Mouse (Mus musculus) cerebellum, postnatal 4 days (tissue): ENCODE measurements at regions not wholly inside any gene's neighbourhood (a gene's known extent, or its start where the extent isn't known, plus 50 kb on each side); places are given as distances from the start of the nearest gene placed in this dataset.

Experiments
- DNase-seq, 2 experiments: peaks; one replicate each; pipeline ENCODE4 v3.0.0; 2022; ENCODE audit warnings: low spot score in 2 of 2, mixed read lengths in 1 of 2

DNA sequence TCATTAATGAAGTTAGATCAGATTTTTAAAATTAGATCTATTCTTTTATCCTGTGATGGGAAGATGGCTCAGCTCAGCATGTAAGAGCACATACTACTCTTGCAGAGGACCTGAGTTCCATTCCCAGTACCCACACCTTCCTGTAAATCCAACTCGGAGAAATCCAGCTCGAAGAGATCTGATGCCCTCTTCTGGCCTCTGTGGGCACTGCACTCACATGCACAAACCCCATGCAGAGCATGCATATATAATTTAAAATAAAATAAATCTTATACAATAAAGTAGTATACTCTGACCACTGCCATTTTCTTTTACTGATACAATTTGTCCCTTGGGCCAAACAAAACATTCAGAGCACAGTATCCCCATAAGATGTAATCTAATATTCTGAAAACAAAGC, 245.2 kb downstream of the Prdm2 start:
- no peak for DNase-seq

GRCm38 (mm10) chr4:142956832-142957429, 255.9 kb downstream of the Prdm2 start:
- DNase-seq, result no peak

GRCm38 (mm10) chr4:142956376-142956775, 256.4 kb downstream of the Prdm2 start:
- no peak for DNase-seq

DNA sequence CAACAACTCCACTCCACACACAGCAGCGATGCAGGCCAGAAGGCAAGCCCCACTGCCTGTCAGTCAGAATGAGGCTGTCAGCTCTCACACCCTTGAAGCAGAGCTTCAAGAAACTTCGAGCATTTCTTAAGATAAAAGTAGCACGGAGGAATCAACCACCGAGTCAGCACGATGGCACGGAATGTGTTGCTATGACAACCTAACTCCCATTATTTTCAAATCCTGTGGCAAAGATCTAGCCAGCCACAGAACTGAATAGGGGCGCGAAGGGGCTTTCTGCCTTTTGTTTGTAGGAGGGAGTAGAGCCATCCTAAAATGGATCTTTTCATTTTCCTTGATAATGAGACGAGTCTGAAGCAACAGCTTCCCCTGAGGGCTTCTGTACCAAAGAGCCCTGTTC, 259.1 kb downstream of the Prdm2 start:
- DNase-seq, result no peak

DNA sequence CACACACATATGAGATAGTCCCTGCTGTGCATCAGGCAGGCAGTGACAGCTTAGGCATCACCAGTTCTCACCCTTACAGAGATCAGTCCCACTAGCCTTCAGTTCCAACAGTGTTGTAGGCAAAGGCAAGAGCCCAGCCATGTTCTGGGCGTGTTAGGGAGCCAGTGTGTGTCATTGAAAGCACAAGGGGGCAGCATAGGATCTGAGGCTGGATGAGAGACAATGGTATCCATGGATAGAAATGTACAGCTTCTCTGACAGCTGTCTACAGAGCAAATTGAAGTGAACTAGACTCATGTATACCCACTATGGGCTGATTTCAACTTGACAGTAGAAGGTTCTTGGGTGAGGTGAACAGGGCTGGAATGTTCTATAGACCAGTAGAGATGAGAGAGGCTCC, 259.9 kb downstream of the Prdm2 start:
- no peak for DNase-seq

DNA sequence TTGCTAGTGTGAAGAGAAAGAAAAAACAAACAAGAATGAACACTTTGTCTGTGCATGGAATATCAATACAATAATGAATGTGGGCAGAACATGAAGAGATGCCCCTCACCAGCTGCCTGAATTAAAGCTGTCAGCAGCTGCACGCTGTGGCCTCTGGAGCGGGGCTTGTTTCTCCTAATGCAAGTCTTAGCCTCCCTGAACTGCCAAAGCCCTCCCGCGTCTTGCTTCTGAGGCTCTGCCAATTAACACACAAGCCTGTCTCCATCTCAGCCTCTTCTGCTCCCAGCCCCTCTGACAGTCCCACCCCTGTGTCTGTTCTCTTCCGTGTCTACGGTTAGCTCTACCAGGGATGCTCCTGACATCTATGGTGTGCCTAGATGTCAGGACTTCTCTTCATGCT, 265.1 kb downstream of the Prdm2 start:
- DNase-seq, result peak in 1 of 2 experiments; percentile 36

DNA sequence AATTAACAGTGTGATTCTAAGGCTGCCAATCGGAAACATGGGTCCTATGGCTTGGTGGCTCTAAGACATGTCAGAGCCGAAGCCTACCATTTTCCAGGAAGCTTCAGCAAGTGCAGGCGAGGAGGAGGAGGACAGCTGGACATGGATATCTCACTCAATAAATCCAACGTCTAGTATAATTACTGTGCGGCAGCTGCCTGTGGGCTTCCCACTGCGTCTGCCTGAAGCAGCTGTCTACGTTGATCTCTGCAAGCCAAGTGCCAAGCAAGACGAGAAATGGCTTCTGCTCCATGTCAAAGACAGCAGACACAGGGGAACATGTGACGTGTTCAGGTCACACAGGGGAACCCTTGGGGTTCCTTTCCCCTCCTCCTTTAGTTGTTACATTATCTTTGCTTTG, 279.2 kb downstream of the Prdm2 start:
- DNase-seq, result peak in 1 of 2 experiments; percentile 36

GRCm38 (mm10) chr4:142929245-142929644, 283.6 kb downstream of the Prdm2 start:
- DNase-seq, result no peak

GRCm38 (mm10) chr4:142927328-142928108, 285.3 kb downstream of the Prdm2 start:
- peak in 1 of 2 experiments; percentile 37 for DNase-seq

DNA sequence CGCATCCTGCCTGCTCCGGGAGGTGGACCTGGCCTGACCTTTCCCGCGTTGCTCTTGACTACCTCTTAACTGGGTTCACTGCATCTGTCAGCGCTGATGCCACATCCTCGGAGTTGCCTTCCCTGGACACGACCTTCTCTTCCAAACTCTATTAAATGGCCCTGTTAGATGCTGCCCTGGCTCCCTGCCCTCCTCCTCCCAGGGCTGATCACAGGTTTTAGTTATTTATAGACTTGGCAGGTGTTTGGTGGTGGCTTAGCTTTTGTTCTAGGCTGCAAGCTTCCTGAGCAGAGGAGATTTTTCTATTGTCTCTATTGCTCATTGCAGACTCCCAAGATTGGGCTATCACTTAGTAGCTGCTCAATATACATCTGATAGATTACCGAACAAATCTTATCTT, 287.7 kb downstream of the Prdm2 start:
- DNase-seq, result no peak

DNA sequence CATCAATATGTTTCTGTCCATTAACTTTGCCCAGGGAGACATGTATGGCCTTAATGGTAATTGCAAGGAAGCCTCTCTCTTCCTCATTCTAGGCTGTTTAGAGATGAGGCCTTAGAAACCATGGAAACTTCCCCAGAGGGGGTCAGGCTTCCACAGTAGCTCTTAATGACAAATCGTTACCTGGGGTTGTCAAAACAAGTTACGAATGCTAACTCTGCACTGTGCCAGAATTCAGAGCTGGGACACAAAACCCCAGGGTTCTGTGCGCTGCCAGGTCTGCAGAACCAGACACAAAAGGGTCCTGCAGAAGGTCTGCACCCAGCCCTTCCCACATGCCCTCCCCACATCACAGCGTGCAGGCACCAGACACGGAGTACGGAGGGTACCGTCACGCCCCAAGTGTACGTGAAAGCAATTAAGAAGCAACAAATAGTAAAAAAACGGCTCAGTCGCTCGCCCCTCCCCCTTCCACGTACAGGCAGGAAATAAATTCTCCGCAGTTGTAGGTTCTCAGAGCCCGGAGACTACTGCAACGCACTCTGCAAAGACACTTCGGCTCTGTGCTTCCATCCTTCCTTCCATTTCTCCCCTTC, 303.3 kb downstream of the Prdm2 start:
- DNase-seq, result no peak

DNA sequence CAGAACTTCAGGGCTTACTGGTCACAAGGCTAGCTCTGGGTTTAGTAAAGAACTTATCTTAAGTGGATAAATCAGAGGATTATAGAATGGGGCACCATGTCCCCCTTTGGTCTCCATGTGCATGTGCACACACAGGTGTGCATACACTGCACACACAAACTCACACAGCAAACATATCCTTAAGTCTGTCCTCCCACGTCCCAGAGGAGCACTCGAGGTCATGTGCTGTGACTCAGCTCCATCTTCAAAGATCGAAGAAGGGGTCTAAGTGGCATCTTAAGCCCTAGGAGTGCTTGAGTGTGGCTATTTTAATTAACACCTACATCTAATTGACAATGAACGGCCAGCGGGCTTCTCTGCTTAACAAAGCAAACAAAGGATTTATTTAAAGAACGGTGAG, 304.0 kb downstream of the Prdm2 start:
- no peak for DNase-seq

- DNase-seq, result no peak
Observed at GRCm38 (mm10) chr4:142903356-142904032, 309.3 kb downstream of the Prdm2 start.

- DNase-seq, result no peak
Observed at GRCm38 (mm10) chr4:142900792-142901191, 312.0 kb downstream of the Prdm2 start.

DNA sequence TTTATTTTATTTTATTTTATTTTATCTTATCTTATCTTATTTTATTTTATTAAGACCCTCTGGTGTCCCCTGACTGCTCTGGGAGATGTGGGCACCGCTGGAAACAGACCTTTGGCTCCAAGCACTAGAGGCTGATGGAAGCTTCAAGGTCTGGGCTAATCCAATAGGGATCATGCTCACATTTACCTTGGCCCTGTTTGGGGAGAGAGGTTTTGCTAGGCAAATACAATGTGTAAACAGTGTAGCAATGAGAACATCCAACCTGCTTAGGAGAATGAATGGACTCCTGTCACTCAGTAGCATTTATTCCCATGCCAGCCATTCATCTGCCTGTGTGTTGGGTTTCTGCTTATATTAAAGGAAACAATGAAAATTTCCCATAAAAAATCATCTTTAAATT, 313.8 kb downstream of the Prdm2 start:
- DNase-seq, result no peak

DNA sequence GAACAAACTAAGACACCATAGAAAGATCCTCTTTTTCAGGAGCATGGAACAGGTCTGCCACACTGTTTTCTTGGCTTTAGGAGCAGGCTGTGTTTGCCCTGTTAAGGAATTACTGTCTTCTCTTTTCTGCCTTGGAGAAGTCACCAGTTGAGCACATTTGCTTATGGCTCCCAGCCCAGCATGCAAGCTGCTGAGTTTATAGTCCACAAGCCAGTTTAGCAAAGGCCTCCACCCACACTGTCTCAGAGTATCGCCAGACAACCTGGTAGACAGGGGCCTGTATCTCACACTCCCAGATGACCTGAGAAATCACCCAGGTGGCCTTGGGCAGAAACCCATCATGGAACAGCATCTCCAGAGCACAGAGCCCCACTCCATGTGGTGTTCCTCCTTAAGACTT, 322.1 kb downstream of the Prdm2 start:
- no peak for DNase-seq

DNA sequence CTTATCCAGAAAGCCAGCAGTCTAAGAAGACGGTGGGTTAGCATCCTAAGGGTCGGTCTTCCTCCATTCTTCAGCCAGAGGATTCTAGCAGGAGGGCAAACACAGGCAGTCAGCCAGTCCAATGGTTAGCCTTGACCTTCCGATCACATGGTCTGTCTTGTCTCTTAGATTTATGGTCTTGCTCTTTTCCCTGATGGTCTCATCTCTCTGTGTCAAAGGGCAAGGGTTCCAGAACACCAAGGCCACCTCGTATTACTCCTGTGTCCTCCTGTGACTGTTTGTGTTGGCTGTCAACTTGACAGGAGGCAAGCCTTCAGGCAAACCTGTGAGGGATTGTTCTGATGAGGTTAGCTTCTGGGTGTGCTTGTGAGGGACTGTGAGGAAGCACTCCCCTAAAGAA, 323.9 kb downstream of the Prdm2 start:
- DNase-seq, result no peak

- no peak for DNase-seq
Observed at GRCm38 (mm10) chr4:142887876-142888275, 324.9 kb downstream of the Prdm2 start.

GRCm38 (mm10) chr4:142880323-142880759, 332.5 kb downstream of the Prdm2 start:
- peak; percentile 49 to 80 for DNase-seq

DNA sequence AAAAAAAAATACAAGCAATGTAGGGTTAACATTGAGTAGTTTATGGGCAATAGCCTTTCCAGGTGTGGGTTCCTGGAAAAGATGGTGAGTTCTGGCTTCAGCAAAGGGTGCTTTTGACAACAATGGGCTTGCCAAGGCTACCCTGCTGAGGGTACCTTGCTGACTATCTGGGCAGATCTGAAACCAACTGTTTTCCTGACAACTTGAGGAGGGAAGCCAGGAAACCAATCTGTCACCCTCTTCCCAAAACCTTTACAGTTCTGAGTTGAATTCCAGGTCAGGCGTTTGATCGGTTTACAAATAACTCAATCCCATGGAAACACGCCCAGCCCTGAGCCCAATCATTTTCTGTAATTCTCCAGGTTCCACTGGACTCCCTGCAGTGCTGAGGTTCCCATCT, 336.6 kb downstream of the Prdm2 start:
- no peak for DNase-seq

GRCm38 (mm10) chr4:142875105-142875504, 337.7 kb downstream of the Prdm2 start:
- DNase-seq, result no peak

DNA sequence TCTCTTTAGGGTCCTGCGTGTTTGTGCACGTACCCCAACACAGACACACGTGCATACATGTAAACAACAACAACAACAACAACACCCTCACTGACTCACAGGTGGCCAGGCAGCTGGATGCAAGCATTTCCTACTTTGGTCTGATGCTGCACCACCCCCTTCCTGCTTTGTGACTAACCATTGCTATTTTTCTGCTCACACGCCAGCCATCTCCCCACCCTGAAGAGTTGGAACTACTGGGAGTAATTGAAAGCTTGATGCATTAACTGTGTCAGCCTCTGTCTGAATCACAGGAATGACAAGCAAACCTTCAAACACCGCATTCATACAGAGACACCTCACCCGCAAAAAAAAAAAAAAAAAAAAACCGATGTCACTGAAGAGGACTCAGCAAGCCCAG, 346.5 kb downstream of the Prdm2 start:
- DNase-seq, result no peak

- DNase-seq, result no peak
Observed at GRCm38 (mm10) chr4:142865593-142865992, 347.2 kb downstream of the Prdm2 start.
